Mouse (Mus musculus) liver, embryonic 14.5 days (tissue): ENCODE data around the gene Drap1.

Experiments used
- CTCF ChIP-seq: IDR thresholded peaks from 2 replicates; pipeline ENCODE4 v1.5.1; 2016; ENCODE audit warnings: antibody characterized with exemption, low read depth, control low read depth
- EP300 ChIP-seq: IDR thresholded peaks from 2 replicates; pipeline ENCODE4 v1.6.1; 2016; ENCODE audit warnings: antibody characterized with exemption, low read depth

DNA sequence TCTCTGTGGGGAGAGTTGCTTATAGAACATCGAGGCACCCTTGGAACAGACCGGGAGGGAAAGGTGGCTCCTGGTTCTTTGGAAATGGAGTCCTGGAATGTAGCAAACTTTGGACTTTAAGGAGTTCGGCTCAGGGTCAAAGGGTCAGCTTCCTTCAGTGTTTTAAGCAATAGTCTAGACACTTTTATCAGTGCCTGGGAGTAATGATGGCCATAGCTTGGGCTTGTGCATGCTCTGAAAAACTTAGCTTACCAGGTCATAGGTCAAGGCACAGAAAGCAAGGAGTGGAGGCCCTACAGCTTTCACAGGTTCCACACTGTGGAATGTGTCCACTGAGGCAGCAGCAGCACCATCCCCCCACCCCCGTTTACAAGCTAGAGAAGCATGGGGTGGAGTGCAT, 50.0 kb downstream of the Drap1 start:
- TF ChIP-seq EP300 (no peak), CTCF (no peak)
